Mouse (Mus musculus): Measurements from ENCODE around the gene Abhd12.
"Not testable (repeated sequence)": the region's sequence is repeated elsewhere in the genome, so short reads cannot be mapped to it uniquely, and the experiment has no call there.

The Abhd12 gene

DNA sequence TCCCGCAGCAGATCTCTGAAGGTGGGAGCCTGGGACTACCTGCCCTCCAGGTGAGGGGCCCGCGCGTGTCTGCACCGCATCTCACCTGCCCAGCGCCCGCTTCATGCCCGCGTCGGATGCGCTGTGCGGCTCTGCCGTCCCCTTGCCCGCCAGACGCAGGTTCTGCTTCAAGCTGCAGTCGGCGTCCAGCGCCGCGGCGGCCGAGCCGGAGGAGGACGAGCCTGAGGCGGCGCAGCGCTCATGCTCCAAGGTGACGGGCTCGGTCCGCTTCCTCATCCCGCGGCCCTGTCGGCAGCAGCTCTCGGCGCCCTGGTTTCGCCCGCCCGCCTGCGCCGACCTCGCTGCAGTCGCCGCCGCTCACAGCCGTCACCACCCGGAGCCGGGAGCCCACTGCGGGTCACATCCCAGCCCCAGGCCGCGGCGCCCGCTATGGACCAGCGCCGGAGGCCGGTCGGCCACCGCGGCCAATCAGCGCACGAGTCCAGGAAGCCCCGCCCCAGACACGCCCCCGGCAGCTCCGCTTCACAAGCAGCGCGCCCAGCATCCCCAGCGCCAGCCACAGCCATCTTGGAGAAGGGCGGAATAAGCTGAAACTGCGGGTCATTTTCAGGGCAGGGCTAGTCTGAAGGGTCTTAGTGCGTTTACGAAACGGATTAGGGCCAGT is at the start of gene Abhd12:
Gene Abhd12 (minus strand): TSS at position 470 of the 664 bp plus-strand sequence.
- DNase-seq (ENCODE audit: low spot score) = peak; percentile 96

DNA sequence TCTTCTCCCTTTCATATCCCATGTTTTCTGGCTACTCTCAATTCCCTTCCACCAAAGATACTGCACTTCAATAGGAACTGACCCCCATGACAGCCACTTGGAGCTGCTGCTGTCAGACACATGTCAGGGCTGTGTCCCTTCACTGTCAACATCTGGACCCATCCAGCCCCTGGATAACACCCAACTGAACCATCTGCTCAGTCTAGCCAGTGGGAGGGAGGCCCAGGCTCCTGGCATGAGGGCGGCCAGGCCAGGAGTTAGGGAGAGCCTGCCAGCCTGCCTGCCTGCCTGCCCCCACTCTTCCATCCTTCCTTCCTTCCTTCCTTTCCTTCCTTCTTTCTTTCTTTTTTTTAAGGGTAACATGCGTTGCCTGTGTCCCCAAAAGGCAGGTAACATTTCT is 46.7 kb upstream of the Abhd12 start:
- DNase-seq (ENCODE audit: low spot score) = peak; percentile 65

DNA sequence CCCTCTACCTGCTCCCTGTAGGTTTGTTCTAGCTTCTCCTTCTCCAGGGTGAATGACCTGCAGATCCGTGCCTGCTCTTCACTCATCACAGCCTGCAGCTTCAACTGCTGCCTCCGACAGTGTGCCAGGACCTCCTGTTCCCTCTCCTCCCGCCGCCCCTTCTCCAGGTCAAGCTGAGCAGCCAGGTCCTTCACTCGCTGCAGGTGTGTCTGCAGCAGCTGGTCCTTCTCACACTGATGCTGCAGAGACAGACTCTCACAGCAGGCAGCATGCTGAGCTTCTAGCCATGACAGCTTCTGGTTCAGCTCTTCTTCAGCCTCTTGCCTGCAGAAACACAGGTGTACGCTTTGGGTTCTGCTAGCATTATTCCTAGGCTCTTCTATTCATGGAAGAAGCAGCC is 45.5 kb upstream of the Abhd12 start:
- DNase-seq (ENCODE audit: low spot score) = no peak

DNA sequence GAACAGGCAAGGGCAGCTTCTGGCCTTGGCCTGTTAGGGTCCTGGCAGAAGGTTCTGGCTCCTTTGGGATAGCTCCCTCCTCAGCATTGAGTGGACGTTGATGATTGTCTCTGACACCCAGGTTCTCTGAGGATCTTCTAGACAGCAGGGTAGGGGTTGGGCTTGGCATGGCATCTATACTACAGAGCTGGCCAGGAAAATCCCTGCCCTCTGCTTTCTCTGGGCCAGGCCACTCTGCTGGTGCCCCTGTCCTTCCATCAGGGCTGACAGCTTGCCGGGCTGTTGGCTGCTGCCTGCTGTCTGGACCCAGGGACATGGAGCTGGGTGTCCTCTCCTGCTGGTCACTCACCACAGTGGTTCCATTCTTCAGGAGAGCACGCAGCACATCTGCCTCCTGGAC is 45.1 kb upstream of the Abhd12 start:
- DNase-seq (ENCODE audit: low spot score) = no peak

DNA sequence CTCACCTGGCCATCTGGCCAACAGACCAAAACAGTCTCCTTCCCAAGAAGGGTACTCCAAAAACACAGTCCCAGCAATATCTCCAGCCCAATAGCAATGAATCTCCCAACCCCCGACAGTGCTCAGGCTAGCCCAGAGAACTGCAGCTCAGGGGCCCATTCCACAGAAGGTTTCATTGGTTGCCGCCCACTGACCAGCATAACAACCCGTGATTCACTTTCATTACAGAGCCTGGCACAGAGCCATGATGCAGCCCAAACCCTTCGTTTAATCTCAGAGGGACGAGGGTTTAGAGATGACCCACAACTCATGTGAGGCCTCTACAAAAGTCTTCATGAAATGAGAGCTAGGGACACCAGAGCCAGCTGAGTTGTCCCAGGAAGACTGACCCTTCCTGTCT is 44.2 kb upstream of the Abhd12 start:
- no peak for DNase-seq (ENCODE audit: low spot score)

DNA sequence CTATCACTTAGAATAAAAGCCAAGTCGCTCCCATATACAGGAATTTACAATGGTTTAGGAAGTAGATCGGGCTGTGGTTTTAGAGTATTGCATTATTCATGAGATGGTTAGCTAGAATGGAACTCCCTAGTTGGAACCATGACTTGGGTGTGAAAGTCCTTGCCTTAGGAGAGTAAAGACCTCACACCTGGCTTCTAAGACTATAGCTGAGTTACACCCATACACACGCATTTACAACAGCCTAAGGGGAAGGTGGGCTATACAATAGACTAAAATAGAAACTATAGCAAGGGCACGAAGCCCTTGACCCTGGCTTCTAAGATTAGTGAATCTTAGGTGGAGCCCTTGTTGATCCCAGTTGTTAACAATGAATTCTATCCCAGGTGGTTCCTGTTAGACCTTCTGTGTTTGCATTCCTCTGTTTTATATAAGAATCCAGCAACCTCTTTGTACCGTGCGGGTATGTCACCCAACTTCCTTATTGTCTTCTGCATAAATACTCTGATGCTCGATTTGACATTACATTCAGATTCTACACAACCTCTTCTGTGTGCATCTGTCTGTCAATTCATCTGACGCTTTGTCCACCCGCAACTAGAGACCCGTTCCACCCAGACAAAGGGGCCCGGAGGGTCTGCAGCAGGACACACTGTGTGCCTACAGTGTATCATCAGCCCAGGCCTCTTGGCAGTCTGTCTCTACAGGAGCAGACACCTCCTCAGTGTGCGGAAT is 43.5 kb upstream of the Abhd12 start:
- DNase-seq (ENCODE audit: low spot score) = not testable (repeated sequence)

DNA sequence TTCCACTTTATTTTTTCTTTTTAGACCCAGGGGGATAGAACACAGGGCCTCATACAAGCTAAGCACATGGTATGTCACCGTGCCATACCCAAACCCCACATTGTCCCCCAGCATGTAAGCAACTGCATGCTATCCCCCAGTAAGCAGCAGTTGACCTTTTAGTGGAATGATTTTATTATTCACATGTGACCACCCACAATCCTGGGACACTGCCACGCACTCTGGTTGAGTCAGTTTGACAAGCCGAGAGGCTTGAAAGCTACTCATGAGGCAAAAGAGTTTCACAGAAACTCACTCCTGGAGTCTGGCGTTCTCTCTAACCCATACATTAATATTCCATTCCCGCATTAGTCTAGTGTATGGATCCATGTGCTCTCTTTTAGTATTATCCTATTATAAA is 42.8 kb upstream of the Abhd12 start:
- not testable (repeated sequence) for DNase-seq (ENCODE audit: low spot score)

DNA sequence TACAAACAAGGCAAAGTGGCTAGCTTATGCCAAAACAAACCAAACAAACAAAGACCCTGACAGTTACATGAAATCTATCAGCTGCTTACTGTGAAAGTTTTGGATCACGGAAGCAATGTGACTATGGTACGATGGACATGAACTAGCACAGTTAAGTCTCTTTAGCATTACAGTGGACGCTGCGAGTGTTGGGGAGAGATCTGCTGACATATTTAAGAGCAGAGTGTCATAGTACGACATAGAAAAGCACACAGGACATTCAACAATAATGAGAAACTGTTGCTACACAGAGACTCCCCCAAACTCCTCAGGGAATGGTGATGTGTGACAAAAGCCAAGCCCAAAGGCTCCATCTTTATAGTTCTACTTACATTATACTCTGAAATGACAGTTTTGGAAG is 39.5 kb upstream of the Abhd12 start:
- DNase-seq (ENCODE audit: low spot score) = no peak

DNA sequence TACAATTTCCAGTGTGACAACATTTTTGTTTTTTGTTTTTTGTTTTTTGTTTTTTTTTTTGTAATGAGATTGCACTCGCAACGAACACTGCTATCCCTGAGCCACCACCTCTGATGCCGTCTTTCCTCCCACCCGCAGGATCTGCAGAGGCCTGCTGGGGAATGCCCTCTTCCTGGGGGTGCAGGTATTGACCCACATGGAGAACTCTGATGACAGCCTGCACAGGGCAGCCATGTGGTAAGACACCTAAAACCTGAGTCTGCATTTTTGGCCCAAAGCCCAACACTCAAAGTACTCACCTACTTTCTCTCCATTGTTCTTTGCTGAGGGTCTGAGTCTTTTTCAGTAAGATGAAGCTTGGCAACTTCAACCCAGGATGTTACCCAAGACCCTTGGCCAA is 30.1 kb upstream of the Abhd12 start:
- no peak for DNase-seq (ENCODE audit: low spot score)

DNA sequence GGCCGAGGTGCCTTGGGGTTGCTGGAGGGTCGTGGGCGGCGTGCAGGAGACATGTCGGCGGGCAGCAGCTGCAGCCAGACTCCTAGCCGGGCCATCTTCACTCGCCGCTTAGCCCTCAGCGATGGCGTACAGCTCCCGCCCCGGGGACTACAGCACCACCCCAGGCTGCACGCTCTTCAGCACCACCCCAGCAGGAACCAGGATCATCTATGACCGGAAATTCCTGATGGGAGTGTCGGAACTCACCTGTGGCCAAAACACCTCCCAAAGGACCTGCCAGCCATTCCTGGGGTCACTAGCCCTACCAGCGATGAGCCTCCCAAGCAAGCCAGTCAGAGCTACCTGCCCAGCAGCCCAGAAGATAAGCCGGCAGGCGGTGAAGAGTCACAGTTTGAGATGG is 28.9 kb upstream of the Abhd12 start:
- DNase-seq (ENCODE audit: low spot score) = no peak

DNA sequence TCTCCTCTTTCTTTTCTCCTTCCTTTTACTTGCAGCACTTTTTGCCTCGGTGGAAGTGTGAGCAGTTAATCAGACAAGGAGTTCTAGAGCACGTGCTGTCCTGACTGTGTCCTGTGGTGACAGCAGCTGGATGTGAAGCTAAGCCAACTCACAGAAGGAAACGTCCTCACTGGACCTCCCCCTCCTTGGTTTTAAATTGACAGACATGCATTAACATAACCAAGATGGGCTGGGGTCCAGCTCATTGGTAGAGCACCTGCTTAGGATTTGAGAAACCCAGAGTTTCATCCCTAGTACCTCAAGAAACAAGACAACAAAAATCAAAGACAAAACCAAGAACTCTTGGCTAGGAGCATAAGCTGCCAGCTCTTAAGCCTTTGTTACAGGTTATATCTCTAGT is 26.3 kb upstream of the Abhd12 start:
- DNase-seq (ENCODE audit: low spot score) = no peak

DNA sequence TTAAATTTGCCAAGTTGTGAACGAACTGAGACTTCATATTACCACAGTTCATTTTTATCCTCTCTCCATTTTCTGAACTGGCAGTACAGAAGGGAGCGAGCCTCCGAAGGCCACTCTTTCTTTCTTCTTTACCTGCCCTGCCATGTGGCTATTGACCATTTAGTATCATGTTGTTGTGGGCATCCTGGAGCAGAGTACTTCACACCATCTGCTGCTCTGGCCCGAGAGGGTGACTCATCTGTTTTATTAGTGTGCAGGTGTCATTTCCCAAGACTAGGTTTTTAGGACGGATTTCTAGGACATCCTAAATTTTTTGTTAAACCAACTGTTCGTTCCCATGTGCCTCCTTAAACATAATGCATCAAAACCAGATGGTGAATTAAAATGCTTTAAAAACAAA is 24.6 kb upstream of the Abhd12 start:
- no peak for DNase-seq (ENCODE audit: low spot score)

DNA sequence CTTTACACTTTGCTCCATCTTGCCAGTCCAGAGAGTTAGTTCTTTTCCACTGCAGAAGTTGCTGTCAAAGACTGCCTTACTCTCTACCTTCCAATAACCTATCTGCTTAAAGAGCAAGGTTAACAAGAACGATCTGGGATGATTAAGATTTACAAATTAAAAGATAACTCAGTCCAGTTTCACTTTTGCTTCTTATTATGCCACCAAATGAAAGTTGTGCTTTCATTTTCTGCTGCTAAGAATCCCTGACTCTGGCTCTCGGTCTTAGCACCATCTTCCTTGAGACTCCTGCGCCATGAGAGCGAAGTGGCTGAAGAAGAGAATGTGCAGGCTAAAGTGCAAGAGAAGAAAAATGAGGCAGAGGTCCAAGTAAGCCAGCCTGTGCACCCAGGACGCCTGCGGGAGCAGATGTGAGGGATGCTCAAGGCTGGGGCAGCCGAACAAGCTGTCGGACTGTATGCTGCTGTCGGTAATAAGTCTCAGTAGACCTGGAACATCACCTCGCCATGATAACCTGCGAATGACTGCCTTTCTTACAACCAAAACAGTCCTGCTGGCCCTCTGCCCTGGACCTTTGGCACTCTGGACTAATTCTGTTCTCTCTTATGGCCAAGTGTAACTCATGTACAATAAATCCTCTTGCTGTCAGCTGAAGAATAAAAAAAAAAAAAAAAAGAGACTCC is 22.6 kb upstream of the Abhd12 start:
- DNase-seq (ENCODE audit: low spot score) = peak; percentile 94

DNA sequence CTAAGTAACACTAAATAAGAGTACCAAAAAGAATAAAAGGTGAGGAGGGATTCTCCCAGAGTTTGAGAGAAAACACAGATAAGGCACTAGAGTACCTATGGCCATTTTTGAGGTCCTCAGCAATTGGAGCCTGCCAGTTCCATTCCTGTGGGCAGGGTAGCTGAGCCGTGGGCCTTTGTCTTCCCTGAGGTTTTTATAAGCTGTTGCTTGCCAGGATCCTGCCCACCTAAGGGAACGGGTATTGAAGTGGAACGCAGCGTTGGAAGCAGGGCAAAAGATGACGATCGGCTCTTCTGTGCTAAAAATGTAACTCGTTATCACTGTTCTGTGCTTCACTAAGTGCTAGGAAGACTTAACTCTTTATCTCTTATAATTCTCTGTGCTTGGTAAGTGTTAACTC is 19.0 kb upstream of the Abhd12 start:
- DNase-seq (ENCODE audit: low spot score) = no peak

DNA sequence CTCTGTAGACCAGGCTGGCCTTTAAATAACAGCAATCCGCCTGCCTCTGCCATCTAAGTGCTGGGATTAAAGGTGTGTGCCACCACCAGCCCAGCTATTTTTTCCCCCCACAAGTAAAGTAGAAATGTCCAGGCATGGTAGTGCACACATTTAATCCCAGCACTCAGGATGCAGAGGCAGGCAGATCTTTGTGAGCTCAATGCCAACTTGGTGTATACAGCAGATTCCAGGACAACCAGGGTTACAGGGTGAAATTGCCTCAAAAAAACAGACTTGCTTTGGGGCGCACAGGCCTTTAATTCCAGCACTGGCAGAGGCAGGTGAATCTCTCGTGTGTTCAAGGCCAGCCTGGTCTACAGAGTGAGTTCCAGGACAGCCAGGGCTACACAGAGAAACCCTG is 18.5 kb upstream of the Abhd12 start:
- DNase-seq (ENCODE audit: low spot score) = no peak

DNA sequence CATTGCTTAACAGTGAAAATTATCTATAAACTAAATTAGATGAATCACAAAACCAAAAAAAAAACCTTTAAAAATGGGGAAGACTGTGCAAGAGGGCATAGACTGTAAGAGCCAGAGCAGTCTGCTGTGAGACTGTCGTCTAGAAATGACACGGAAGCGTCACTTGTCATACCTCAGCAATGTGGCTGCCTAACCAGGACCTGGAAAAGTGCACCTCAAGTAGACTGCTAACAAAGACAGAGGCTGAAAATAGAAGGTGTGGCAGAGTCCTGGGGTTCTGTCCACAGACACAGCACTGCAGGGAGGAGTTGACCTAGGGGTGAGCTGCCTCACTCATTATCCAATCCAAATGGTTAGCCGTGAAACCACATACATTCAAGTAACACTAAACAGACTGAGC is 17.6 kb upstream of the Abhd12 start:
- no peak for DNase-seq (ENCODE audit: low spot score)

DNA sequence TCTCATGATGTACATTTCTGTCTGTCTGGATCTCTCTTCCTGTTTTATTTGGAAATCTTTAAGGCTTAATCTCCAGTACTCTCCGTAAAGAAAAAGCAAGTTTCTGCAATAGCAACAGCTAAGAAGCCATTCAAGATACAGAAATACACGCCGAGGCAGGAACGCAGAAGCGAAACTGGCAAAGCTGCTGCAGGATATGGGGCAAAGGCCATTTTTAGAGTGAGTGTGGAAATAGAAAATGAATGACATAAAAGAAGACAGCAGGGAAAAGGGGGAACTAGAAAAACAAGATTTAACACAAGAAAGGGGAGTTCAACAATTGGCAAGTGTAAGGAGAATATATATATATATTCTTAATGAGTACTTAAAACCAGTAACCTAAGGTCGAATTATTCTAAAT is 17.2 kb upstream of the Abhd12 start:
- DNase-seq (ENCODE audit: low spot score) = peak; percentile 82

DNA sequence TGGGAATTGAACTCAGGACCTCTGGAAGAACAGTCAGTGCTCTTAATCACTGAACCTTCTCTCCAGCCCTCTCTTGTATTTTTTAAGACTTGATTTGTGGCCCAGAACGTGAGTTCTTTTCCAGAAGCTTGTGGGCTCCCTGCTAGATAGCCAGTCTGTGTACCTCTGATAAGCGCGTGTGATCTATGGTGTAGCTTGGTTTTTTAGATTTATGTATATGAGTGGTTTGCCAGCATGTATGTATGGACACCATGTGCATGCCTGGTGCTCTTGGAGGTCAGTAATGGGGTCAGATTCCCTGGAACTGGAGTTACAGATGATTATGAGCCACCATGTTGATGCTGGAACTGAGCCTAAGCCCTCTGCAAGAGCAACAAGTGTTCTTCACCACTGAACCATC is 16.0 kb upstream of the Abhd12 start:
- DNase-seq (ENCODE audit: low spot score) = peak; percentile 7

DNA sequence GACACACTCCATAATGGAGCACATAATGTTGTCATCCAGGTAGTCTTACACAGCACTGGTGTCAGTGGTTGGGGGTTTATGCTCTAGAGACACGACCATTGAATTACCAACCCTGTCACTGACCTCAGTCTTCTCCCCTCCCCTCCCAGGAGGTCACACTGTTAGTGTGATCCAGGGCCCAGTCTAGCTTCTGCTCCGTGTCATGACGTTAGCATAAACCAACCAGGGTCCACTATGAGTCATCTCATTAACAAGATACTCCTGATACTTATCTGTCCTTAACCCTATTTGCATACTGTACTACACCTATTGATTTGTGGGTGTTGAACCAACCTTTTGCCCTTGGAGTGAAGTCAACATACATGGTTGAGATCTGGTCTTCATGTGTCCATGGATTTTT is 14.2 kb upstream of the Abhd12 start:
- DNase-seq (ENCODE audit: low spot score) = no peak

DNA sequence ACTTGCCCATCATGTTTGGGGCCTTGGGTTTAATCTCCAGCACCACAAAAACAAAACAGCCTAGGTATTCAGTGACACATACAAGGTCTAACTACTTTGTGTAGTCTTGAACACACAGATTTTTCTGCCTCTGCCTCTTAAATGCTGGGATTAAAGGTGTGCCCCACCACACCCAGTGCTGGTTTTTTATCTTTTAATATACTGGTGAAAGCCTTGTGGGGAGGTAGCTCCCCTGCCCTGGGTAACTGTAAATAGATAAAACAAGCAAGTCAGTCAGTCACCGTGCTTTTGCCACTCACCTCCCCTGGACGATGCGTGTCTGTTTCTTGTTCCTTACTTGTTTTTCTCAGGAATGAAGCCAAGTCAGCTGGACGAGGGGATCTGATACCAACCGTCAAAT is 11.2 kb upstream of the Abhd12 start:
- DNase-seq (ENCODE audit: low spot score) = no peak

DNA sequence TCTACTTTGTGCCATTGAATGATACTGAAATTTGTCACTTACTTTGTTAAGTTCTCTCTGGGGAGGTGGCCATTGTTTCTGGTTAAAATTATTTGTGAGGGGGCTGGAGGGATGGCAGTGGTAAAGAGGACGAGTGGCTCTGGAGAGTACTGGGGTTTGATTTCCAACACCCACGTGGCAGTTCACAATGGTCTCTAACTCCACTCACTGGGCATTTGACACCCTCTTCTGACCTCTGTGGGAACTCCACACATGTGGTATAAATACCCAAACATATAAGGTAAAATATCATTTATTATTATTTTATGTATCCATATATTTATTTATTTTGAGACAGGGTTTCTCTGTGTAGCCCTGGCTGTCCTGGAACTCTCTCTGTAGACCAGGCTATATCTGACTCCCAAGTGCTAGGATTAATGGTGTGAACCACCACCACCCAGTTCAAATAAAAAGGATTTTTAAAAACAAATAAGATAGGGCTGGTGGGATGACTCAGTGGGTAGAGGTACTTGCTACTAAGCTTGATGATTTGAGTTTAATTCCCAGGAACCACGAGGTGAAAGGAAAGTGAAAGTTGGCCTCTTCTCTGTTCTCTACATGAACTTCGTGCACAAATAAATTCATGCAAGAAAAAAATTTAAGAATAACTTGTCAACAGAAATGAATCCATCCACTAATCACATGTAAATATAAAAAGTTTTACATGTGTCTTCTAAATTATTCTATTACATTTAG is 10.4 kb upstream of the Abhd12 start:
- DNase-seq (ENCODE audit: low spot score) = peak; percentile 64

DNA sequence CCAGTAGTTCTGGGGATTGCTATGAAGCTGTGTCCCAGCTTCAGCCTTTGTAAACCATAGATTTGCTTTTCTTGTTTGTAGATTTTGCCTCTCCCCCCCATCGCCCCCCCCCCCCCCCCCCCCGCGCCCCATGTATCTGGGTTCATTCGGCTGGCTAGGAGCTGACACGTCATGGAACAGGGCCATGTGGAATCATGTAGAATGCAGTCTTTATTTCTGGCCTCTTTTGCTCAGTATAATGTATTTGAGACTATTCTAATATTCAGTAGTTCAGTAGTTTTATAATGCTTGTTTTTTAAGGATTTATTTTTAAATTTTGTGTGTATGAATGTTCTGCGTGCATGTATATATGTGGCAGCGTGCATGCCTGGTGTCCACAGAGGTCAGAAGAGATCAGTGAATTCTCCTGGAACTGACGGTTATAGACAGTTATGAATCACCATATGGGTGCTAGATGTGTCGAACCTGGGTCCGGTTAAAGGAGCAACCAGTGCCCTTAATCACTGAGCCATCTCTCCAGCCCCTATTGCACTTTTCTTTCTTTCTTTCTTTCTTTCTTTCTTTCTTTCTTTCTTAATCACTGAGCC is 5.8 kb upstream of the Abhd12 start:
- no peak for DNase-seq (ENCODE audit: low spot score)
